Mouse (Mus musculus) liver, adult 2 months (tissue): ENCODE data around the gene Tmem119. TPM values are rescaled to one million over a fixed set of nuclear protein-coding genes. Genes with fewer than 3 reads are reported as not detected.
"Not testable (repeated sequence)": the region's sequence is repeated elsewhere in the genome, so short reads cannot be mapped to it uniquely, and the experiment has no call there.

Experiments
- DNase-seq: peaks from one replicate; pipeline ENCODE4 v3.0.0-alpha.2; 2011; ENCODE audit warnings: low read depth, low spot score; ENCODE audit errors: extremely low read depth
- H3K27ac ChIP-seq: fragments of 200-500 bp; replicated peaks from 2 replicates; pipeline ENCODE4 v1.5.1; 2012; ENCODE audit warnings: low read depth, mild to moderate bottlenecking, control low read depth, inconsistent platforms, low read length; ENCODE audit not compliant: insufficient read depth
- H3K27me3 ChIP-seq: fragments of 200-500 bp; 2 replicates; pipeline ENCODE4 v1.6.1; 2012; ENCODE audit warnings: mild to moderate bottlenecking, moderate library complexity, low read length, inconsistent platforms; ENCODE audit not compliant: control insufficient read depth, insufficient read depth
- H3K36me3 ChIP-seq: fragments of 200-500 bp; 2 replicates; pipeline ENCODE4 v1.6.1; 2012; ENCODE audit warnings: low read length, inconsistent platforms; ENCODE audit not compliant: control insufficient read depth, insufficient read depth
- H3K4me1 ChIP-seq: fragments of 200-500 bp; 2 replicates; pipeline ENCODE4 v1.6.1; 2011; ENCODE audit warnings: low read length; ENCODE audit not compliant: control insufficient read depth, insufficient read depth
- H3K4me3 ChIP-seq: fragments of 200-500 bp; 2 replicates; pipeline ENCODE4 v1.5.1; 2011; ENCODE audit warnings: low read depth, mild to moderate bottlenecking, control low read depth, low read length, moderate library complexity; ENCODE audit not compliant: insufficient read depth
- H3K79me2 ChIP-seq: fragments of 200-500 bp; 2 replicates; pipeline ENCODE4 v1.6.1; 2012; ENCODE audit warnings: inconsistent platforms, mild to moderate bottlenecking, low read length, moderate library complexity; ENCODE audit not compliant: control insufficient read depth, insufficient read depth
- H3K9ac ChIP-seq: fragments of 200-500 bp; 2 replicates; pipeline ENCODE4 v1.6.1; 2012; ENCODE audit warnings: low read depth, mild to moderate bottlenecking, control low read depth, inconsistent platforms, low read length
- CTCF ChIP-seq: fragments of 200-500 bp; IDR thresholded peaks from 2 replicates; pipeline ENCODE4 v1.5.1; 2011; ENCODE audit warnings: low read depth, low read length, control low read depth
- POLR2A ChIP-seq: fragments of 200-500 bp; IDR thresholded peaks from 2 replicates; pipeline ENCODE4 v1.6.1; 2011; ENCODE audit warnings: low read length, control low read depth; ENCODE audit not compliant: insufficient read depth; ENCODE audit errors: extremely low read depth
- WGBS: fragments of 180-500 bp; shearing (Covaris S2); methylation state at CpG from one replicate; pipeline ENCODE4 v1.1.7; 2018; 5-methylcytosine and 5-hydroxymethylcytosine counted together
- polyA plus RNA-seq: library from polyadenylated mRNA; depleted of rRNA; stranded (reverse); fragments of >200 nt; gene quantifications from 2 replicates; pipeline ENCODE4 v1.2.3, GENCODE M21; 2012
- total RNA-seq: library from RNA; depleted of rRNA; stranded (reverse); fragments of >200 nt; gene quantifications from 2 replicates; pipeline ENCODE4 v1.2.3, GENCODE M21; 2014

Tmem119 gene
- total and polyA plus RNA-seq, 2 experiments, result 0.46 to 0.83 TPM

DNA sequence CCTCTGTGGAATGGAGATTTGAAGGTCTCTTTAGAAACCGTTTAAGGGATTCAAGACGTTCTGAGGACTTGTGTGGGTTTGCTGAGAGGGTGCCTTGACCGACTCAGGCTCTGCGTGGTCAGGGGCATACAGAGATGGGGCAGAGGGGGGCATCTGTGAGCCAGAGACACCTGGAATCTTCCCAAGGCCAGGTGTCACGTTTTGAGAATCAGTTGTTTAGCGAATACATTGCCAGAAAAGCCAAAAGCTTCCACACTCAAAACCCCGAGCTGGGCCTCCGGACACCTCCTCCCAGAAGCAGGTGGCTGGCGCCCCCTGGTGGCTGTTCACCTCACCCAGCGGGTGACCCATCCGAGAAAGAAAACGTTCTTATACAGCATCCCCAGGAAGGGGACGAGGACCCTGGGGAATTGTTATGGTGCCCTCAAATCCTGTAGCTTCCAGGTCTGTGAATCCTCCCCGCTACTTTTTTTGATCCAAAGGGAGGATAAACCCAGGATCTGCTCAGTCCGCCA is 15.4 kb upstream of the Tmem119 start:
- Histone ChIP-seq H3K79me2 (no peaks in the 10 kb centered on the region), H3K27me3 (no peaks in the 10 kb centered on the region), H3K36me3 (no peaks in the 10 kb centered on the region), H3K4me1 (no peaks in the 10 kb centered on the region), H3K4me3 (no peak overlapping the region), H3K9ac (no peak overlapping the region), H3K27ac (no peak overlapping the region)
- WGBS, result 16% methylated on average over 15 of the region's 15 CpGs
- DNase-seq, result peak; percentile 22
- peak; percentile 92 for TF ChIP-seq CTCF
- no peak for TF ChIP-seq POLR2A

- TF ChIP-seq CTCF (no peak), POLR2A (no peak)
- Histone ChIP-seq H3K79me2 (no peaks in the 10 kb centered on the region), H3K27ac (no peak overlapping the region), H3K4me1 (no peaks in the 10 kb centered on the region), H3K27me3 (no peaks in the 10 kb centered on the region), H3K9ac (no peak overlapping the region), H3K36me3 (no peaks in the 10 kb centered on the region), H3K4me3 (no peak overlapping the region)
- 55% methylated on average over 11 of the region's 11 CpGs for WGBS
- DNase-seq, result no peak
Measured at GRCm38 (mm10) chr5:113815041-113815389, 14.7 kb upstream of the Tmem119 start.

DNA sequence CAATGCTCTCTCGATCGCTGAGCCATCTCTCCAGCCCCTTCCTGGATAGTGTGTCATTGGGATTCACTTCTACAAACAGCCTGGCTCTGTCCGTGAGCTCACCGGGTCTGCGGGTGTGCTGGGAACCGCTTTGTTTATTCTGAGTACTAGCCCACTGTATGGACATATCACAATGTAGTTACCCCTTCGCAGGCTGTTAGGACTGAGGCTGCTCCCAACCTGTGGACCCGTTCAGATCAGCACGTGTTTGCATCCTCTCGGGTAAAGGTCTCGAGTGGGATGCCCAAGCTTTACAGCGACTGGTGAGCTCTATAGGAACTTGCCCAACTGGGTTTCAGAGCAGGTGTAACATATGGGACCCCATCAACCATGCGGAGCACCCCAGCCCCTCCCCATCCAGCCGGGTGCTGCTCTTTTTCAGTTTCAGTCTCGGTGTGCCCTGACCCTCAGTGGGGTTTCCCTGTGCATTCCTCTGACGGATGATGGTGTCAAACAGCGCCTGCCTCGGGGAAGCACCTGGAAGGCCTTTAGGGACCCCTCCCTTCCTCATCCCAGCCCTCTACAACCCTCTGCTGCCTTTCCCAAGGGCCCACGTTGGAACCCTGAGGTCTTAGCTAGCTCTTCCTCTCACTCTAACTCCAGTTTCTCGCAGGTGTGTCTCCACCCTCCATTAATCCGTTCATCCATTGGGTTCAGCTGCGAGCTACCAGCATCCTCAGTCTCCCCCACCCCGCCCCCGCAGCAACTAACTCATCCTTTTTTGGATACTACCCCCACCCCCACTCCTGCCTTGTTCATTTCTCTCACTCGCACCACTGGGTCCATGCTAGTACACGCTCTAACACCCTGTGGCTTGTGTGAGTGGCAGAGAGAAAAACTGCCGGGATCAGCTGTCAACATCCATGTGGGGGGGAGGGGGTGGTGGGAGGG is 14.1 kb upstream of the Tmem119 start:
- 44% methylated on average over 27 of the region's 27 CpGs for WGBS
- TF ChIP-seq CTCF (no peak), POLR2A (no peak)
- Histone ChIP-seq H3K27ac (no peak overlapping the region), H3K36me3 (no peaks in the 10 kb centered on the region), H3K4me1 (no peaks in the 10 kb centered on the region), H3K9ac (no peak overlapping the region), H3K79me2 (no peaks in the 10 kb centered on the region), H3K27me3 (no peaks in the 10 kb centered on the region), H3K4me3 (no peak overlapping the region)
- no peak for DNase-seq

GRCm38 (mm10) chr5:113813608-113814007 is 13.3 kb upstream of the Tmem119 start:
- Histone ChIP-seq H3K4me1 (no peaks in the 10 kb centered on the region), H3K4me3 (no peak overlapping the region), H3K36me3 (no peaks in the 10 kb centered on the region), H3K27ac (no peak overlapping the region), H3K79me2 (no peaks in the 10 kb centered on the region), H3K9ac (no peak overlapping the region), H3K27me3 (no peaks in the 10 kb centered on the region)
- TF ChIP-seq CTCF, result peak; percentile 67
- TF ChIP-seq POLR2A, result no peak
- WGBS, result 24% methylated on average over 9 of the region's 9 CpGs
- peak; percentile 19 for DNase-seq

- H3K27ac ChIP-seq, result no peak overlapping the region
- no peaks in the 10 kb centered on the region for H3K79me2 ChIP-seq
- H3K36me3 ChIP-seq, result no peaks in the 10 kb centered on the region
- no peak for DNase-seq
- no peak overlapping the region for H3K9ac ChIP-seq
- no peaks in the 10 kb centered on the region for H3K4me1 ChIP-seq
- no peak overlapping the region for H3K4me3 ChIP-seq
- 85% methylated on average over 2 of the region's 2 CpGs for WGBS
- TF ChIP-seq POLR2A (no peak), CTCF (no peak)
- H3K27me3 ChIP-seq, result no peaks in the 10 kb centered on the region
Measured at GRCm38 (mm10) chr5:113812638-113813037, 12.3 kb upstream of the Tmem119 start.

DNA sequence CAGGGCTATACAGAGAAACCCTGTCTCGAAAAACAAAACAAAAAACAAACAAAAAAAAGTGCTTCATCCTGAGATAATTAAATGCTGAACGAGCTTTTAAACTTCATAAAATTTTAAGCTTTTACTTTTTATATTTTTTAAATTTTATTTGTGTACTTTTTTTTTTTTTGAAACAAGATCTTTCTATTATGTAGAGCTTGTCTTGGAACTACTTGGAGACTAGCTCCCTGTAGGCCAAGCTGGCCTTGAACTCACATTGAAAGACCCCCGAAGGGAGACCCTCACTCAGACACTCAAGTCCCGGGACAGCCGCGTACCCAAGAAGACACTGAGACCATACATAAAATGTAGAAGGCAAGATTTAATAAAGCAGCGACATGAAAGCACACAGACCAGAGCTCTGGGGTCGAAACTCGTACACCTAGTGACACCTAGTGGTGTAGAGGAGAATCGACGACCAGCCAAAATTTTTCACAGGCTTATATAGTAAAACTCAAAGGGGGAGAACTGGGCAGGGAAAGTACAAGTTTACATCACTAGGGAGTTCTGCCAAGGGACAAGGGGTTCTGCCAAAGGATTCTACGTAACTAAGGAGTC is 11.6 kb upstream of the Tmem119 start:
- not testable (repeated sequence) for H3K4me3 ChIP-seq, H3K4me1 ChIP-seq, H3K9ac ChIP-seq, H3K27ac ChIP-seq, DNase-seq, H3K79me2 ChIP-seq, H3K36me3 ChIP-seq, H3K27me3 ChIP-seq
- peak; percentile 8; the same call in 1 of the 2 replicates for TF ChIP-seq CTCF
- 22% methylated on average over 11 of the region's 12 CpGs for WGBS
